Mouse (Mus musculus) limb, embryonic 15.5 days (tissue): ENCODE results near the gene Alg1. TPM values are rescaled to one million over a fixed set of nuclear protein-coding genes. Genes with fewer than 3 reads are reported as not detected.
A peak's percentile ranks its signal among the peaks of the same experiment; 100 is the strongest.

ENCODE experiments used
- ATAC-seq: fragments of 200-750 bp; cut with Nextera tagmentation; 2 replicates; pipeline ENCODE4 v1.8.0; 2017; ENCODE audit warnings: low read depth, moderate TSS enrichment; ENCODE audit not compliant: insufficient number of reproducible peaks, low FRiP score, low TSS enrichment
- H3K27ac ChIP-seq: fragments of 300-500 bp; sonication (generic); 2 replicates; pipeline ENCODE4 v1.5.1; 2015; ENCODE audit warnings: moderate library complexity, mild to moderate bottlenecking, inconsistent platforms
- H3K27me3 ChIP-seq: fragments of 300-500 bp; sonication (generic); 2 replicates; pipeline ENCODE4 v1.6.1; 2015; ENCODE audit warnings: inconsistent platforms
- H3K36me3 ChIP-seq: fragments of 300-500 bp; sonication (generic); 2 replicates; pipeline ENCODE4 v1.6.1; 2015; ENCODE audit warnings: inconsistent platforms
- H3K4me1 ChIP-seq: fragments of 300-500 bp; sonication (generic); 2 replicates; pipeline ENCODE4 v1.6.1; 2015; ENCODE audit warnings: inconsistent platforms
- H3K4me2 ChIP-seq: fragments of 300-500 bp; sonication (generic); 2 replicates; pipeline ENCODE4 v1.6.1; 2015; ENCODE audit warnings: mild to moderate bottlenecking, inconsistent platforms
- H3K4me3 ChIP-seq: fragments of 300-500 bp; sonication (generic); 2 replicates; pipeline ENCODE4 v1.5.1; 2015; ENCODE audit warnings: mild to moderate bottlenecking, inconsistent platforms
- H3K9ac ChIP-seq: fragments of 300-500 bp; sonication (generic); 2 replicates; pipeline ENCODE4 v1.6.1; 2015; ENCODE audit warnings: inconsistent platforms
- H3K9me3 ChIP-seq: fragments of 300-500 bp; sonication (generic); 2 replicates; pipeline ENCODE4 v1.6.1; 2016; ENCODE audit warnings: inconsistent platforms
- WGBS: fragments of 180-500 bp; shearing (Covaris S2); methylation state at CpG from one replicate; pipeline ENCODE4 v1.1.7; 2015; 5-methylcytosine and 5-hydroxymethylcytosine counted together
- polyA plus RNA-seq: library from polyadenylated mRNA; unstranded; fragments of >200 nt; fragmentation: Nextera tagmentation; extraction: Ambion mirVana; gene quantifications from 2 replicates; pipeline ENCODE4 v1.2.1, GENCODE M21; 2015

The Alg1 gene
- polyA plus RNA-seq, 1 experiment from 2014 or later, result 34.4 TPM

GRCm38 (mm10) chr16:5242882-5243281, 9.5 kb downstream of the Alg1 start:
- Histone ChIP-seq H3K27me3 (no peaks in the 10 kb centered on the region), H3K9me3 (no peaks in the 10 kb centered on the region), H3K27ac (no peak overlapping the region), H3K4me1 (no peaks in the 10 kb centered on the region), H3K4me3 (no peak overlapping the region), H3K4me2 (no peak overlapping the region), H3K9ac (no peak overlapping the region), H3K36me3 (peaks cover 84% of the 10 kb centered on the region)
- ATAC-seq, result no peak
- WGBS, result 87% methylated on average over 6 of the region's 6 CpGs

GRCm38 (mm10) chr16:5244411-5244810, 11.0 kb downstream of the Alg1 start:
- no peak overlapping the region for H3K9ac ChIP-seq
- no peak overlapping the region for H3K4me3 ChIP-seq
- no peaks in the 10 kb centered on the region for H3K9me3 ChIP-seq
- 34% methylated on average over 7 of the region's 7 CpGs for WGBS
- 0 out of 2 replicates have a peak, but pooled peaks have one; percentile 36 for ATAC-seq
- no peak overlapping the region for H3K27ac ChIP-seq
- H3K27me3 ChIP-seq, result no peaks in the 10 kb centered on the region
- H3K4me1 ChIP-seq, result no peaks in the 10 kb centered on the region
- H3K4me2 ChIP-seq, result no peak overlapping the region
- H3K36me3 ChIP-seq, result peaks cover 93% of the 10 kb centered on the region

DNA sequence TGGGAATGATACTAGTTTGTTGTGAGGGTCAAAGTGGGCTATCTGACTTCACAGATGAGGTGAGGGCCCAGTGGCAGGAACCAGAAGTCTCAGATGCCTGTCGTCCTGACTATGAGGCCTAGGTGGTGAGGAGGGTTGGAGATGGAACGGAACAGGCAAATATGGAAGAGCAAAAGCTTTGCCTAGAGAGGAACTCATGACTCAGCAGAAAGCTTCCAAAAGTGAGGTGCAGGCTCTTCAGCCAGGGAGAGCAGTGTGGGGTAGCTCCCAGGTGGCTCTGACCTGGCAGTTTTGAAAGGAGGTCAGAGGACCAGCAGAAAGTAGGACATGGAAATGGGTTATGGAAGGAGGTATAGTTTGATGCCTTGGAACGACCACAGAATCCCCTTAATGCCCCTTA, 17.5 kb downstream of the Alg1 start:
- Histone ChIP-seq H3K9me3 (no peaks in the 10 kb centered on the region), H3K36me3 (peaks cover 57% of the 10 kb centered on the region), H3K27me3 (no peaks in the 10 kb centered on the region), H3K4me1 (peaks cover 11% of the 10 kb centered on the region), H3K9ac (no peak overlapping the region), H3K27ac (no peak overlapping the region), H3K4me2 (no peak overlapping the region), H3K4me3 (no peak overlapping the region)
- WGBS, result 89% methylated on average over 3 of the region's 3 CpGs
- no peak for ATAC-seq

DNA sequence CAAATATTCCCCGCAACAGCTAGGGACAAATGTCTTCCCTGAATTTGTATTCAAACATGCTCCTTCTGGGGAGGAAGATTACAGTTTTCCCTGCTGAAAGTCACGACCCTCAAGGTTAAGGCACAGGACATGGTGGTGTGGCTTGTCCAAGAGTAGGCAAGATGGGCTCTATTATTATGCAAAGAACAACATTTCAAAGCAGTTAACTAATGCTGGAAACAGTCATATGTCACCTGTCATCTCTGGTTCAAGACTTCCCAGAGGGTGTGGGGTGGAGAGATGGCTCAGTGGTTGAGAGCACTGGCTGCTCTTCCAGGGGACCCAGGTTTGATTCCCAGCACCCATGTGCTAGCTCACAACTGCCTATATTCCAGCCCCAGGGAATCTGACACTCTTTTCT, 18.8 kb downstream of the Alg1 start:
- peaks cover 46% of the 10 kb centered on the region for H3K36me3 ChIP-seq
- H3K4me3 ChIP-seq, result no peak overlapping the region
- H3K4me2 ChIP-seq, result no peak overlapping the region
- no peak overlapping the region for H3K9ac ChIP-seq
- no peaks in the 10 kb centered on the region for H3K27me3 ChIP-seq
- no peak for ATAC-seq
- no peaks in the 10 kb centered on the region for H3K9me3 ChIP-seq
- H3K27ac ChIP-seq, result no peak overlapping the region
- H3K4me1 ChIP-seq, result peaks cover 16% of the 10 kb centered on the region
- 80% methylated on average over 2 of the region's 2 CpGs for WGBS

DNA sequence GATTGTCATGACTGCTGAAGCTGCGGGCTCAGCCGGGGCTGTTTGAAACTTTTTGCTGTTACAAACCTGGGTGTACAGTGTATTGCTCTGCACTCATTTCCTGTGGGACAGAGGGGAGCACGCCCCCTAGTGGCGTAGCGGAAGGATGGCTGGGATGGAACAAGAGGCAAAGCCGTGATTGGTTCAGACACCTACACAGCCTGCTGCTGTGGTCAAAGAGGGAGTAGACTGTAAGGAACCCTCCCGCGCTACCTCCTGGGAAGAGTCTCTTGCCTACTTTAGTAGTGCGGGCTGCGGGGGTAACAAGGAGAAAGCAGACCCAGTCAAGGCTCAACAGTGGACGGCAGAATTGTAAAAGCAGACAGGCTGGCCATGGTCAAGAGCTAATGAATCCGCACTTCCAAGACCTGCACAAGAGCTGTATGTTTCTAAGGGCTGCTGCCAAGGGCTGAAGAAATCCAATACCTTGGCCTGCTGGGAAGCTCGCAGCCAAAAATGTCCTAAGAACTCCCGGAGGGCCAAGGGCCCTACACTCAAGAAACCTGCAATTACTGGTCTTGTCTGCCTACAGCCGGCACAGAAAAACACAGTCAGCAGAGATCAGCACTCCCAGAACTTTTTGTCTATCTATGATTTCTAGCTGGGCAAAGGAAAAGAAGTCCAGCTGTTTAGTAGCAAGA, 21.1 kb downstream of the Alg1 start:
- 3% methylated on average over 15 of the region's 15 CpGs for WGBS

DNA sequence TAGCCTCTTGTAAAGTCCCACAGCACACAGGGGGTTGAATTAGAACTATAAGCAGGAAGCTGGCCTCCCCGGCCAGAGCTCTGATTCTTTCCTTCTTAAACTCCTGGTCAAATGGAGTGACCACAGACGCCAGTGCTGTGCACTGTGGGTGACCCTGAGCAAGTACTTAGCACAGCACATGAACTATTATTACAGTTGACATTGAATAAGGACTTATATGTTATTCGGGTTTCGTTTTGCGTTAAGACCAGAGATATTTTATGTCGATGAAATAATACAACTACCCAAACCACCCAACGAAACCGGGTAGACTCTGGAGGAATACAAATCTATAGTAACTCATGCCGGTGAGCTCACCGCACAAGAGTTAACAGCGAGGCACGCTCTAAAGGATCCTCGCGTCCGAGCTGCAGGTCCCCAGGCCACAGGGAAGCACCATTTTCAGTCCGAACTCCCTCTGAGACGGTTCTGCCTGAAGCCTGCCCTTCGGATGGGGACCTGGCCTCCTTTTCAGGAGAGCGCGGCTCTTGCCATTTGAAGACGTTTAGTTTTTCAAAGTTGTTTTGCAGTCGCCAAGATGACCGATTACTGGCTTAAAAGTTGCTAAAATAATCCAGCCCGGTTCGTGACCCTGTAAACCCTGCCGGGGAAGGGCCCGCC, 21.8 kb downstream of the Alg1 start:
- ATAC-seq, result no peak
- Histone ChIP-seq H3K36me3 (peaks cover 20% of the 10 kb centered on the region), H3K27me3 (no peaks in the 10 kb centered on the region), H3K4me3 (peak overlapping the region; percentile 63), H3K27ac (peak overlapping the region; percentile 83), H3K9me3 (no peaks in the 10 kb centered on the region), H3K4me1 (peaks cover 16% of the 10 kb centered on the region), H3K4me2 (peak overlapping the region; percentile 76), H3K9ac (peak overlapping the region; percentile 56)
- WGBS, result 2% methylated on average over 27 of the region's 27 CpGs

More for the DNA sequence above, 21.1 kb downstream of the Alg1 start:
- Histone ChIP-seq H3K27me3 (no peaks in the 10 kb centered on the region), H3K4me1 (peaks cover 16% of the 10 kb centered on the region), H3K4me2 (peak overlapping the region; percentile 76), H3K27ac (peak overlapping the region; percentile 83), H3K9me3 (no peaks in the 10 kb centered on the region), H3K4me3 (peak overlapping the region; percentile 63), H3K36me3 (peaks cover 24% of the 10 kb centered on the region), H3K9ac (0 out of 2 replicates have a peak overlapping the region, but pooled peaks have one; percentile 56)
- ATAC-seq, result peak; percentile 69

DNA sequence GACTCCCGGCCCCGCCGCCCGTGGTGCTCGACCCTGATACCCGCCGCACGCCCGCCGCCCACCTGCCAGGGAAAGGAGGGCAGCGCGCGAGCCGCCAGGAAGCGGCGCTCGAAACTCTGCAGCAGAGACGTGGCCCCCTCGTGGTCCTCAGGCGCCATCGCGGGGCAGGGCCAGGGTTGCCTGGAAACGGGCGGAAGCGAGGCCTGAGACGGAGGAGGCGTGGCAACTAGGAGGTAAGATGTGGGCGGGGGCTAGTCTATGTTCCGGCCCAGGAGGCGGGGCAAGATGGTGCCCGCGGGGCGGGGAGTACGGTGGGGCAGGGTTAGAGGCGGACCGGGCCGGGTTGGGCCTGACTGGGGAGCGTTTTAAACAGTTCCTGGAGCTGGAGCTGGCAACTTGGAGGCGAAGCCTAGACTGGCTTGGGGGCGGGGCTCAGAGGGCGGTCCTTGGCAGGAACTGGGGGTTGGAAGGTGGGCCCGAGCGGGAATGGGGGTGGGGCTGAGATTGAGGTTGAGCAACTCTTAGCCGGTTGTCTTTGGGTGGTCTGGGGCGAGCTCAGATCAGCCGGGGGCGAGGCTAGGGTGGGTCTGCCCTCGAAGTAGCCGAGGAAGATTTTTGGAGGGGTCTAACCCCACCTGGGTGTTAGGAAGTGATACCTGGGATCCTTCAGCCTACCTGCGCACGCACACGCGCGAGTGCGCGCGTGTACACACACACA, 22.5 kb downstream of the Alg1 start, which contains the start of gene Eef2kmt:
Gene Eef2kmt, minus strand, starts transcription at position 205 of the 718 bp plus-strand sequence.
- Histone ChIP-seq H3K4me2 (peak within 1 kb of the TSS; percentile 76), H3K4me1 (peaks cover 16% of the 10 kb centered on the region), H3K27ac (peak within 1 kb of the TSS; percentile 85), H3K4me3 (peak within 1 kb of the TSS; percentile 63), H3K36me3 (peaks cover 13% of the 10 kb centered on the region), H3K27me3 (no peaks in the 10 kb centered on the region), H3K9me3 (no peaks in the 10 kb centered on the region), H3K9ac (peak within 1 kb of the TSS; percentile 56)
- under 1% methylated on average over 57 of the region's 57 CpGs for WGBS
- ATAC-seq, result peak; percentile 97

- Histone ChIP-seq H3K27me3 (no peaks in the 10 kb centered on the region), H3K4me1 (peaks cover 7% of the 10 kb centered on the region), H3K4me2 (no peak overlapping the region), H3K4me3 (no peak overlapping the region), H3K9ac (no peak overlapping the region), H3K27ac (no peak overlapping the region; the same call in 1 of the 2 replicates), H3K9me3 (no peaks in the 10 kb centered on the region), H3K36me3 (no peaks in the 10 kb centered on the region)
- ATAC-seq, result 0 out of 2 replicates have a peak, but pooled peaks have one; percentile 26
- 30% methylated on average over 8 of the region's 8 CpGs for WGBS
Observed at GRCm38 (mm10) chr16:5263156-5263555, 29.7 kb downstream of the Alg1 start.

- Histone ChIP-seq H3K27ac (peak overlapping the region; percentile 22; the same call in 1 of the 2 replicates), H3K9ac (no peak overlapping the region), H3K4me3 (no peak overlapping the region), H3K4me1 (peaks cover 7% of the 10 kb centered on the region), H3K27me3 (no peaks in the 10 kb centered on the region), H3K9me3 (no peaks in the 10 kb centered on the region), H3K4me2 (no peak overlapping the region), H3K36me3 (no peaks in the 10 kb centered on the region)
- ATAC-seq, result no peak
- 76% methylated on average over 7 of the region's 7 CpGs for WGBS
Observed at GRCm38 (mm10) chr16:5263926-5264325, 30.5 kb downstream of the Alg1 start.

- no peak overlapping the region for H3K27ac ChIP-seq
- no peaks in the 10 kb centered on the region for H3K4me1 ChIP-seq
- H3K4me3 ChIP-seq, result no peak overlapping the region
- ATAC-seq, result no peak
- H3K4me2 ChIP-seq, result no peak overlapping the region
- 86% methylated on average over 4 of the region's 4 CpGs for WGBS
- H3K27me3 ChIP-seq, result no peaks in the 10 kb centered on the region
- H3K9ac ChIP-seq, result no peak overlapping the region
- H3K36me3 ChIP-seq, result no peaks in the 10 kb centered on the region
- no peaks in the 10 kb centered on the region for H3K9me3 ChIP-seq
Observed at GRCm38 (mm10) chr16:5271411-5272035, 38.1 kb downstream of the Alg1 start.

DNA sequence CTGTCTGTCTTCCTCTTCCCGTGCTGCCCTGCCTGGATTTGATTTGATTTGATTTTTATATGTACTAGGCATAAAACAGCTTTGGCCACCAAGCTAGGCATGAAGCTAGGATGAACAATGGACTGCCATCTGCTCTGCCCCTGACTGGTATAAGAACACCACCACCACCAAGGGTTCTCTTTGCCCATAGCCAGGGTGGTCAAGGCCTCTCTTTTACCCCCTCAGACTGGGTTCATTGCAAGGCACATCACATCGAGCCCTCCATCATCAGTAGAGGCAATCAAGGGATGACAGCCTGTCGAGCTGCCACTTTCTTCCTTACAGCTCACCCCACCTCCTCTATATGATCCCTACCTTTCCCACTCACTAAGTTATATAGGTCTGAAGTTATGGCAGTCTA, 39.0 kb downstream of the Alg1 start:
- Histone ChIP-seq H3K9ac (no peak overlapping the region), H3K4me1 (no peaks in the 10 kb centered on the region), H3K4me2 (no peak overlapping the region), H3K27me3 (no peaks in the 10 kb centered on the region), H3K9me3 (no peaks in the 10 kb centered on the region), H3K36me3 (no peaks in the 10 kb centered on the region), H3K27ac (no peak overlapping the region), H3K4me3 (no peak overlapping the region)
- no peak for ATAC-seq
- 64% methylated on average over 3 of the region's 3 CpGs for WGBS
